Mouse (Mus musculus): ENCODE measurements around the gene Ranbp3.

The Ranbp3 gene

DNA sequence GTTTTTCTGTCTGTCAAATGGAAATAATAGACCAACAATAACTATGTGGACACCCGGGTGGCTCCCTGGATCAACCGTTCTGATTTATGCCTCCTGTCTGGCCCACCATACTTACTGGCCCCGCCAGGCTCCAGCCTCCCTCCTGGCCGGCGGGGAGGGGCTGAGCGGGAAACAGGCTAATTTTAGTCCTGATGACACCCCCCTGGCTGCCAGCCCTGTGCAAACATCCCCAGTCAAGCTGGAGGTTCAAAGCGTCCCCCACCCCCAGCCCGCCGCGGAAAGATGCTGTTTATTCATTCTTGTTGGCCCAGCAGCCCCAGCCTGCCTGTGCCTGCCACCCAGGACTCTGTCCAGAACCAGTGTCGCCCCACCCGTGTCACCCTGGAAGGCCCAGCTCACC lies 55.0 kb downstream of the Ranbp3 start:
- DNase-seq: no peak

DNA sequence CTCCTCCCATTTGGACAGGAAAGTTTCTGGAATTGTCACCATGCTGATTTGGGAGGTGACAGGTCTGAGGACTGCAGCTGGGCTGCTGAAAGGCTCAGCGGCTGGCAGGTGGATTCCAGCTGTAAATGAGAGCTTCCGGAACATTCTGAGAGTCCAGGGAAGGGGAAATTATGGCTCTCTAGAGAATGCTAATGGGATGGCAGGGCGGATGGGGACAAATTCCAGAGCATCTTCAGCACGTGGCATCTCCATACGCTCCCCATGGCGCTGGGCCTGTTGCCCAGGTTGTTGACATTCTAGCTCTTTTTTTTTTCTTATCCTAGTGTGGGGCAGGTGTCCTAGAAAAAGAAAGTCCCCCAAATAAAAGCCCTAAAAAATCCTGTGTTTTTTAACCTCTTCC lies 56.1 kb downstream of the Ranbp3 start:
- DNase-seq: peak; percentile 48

DNA sequence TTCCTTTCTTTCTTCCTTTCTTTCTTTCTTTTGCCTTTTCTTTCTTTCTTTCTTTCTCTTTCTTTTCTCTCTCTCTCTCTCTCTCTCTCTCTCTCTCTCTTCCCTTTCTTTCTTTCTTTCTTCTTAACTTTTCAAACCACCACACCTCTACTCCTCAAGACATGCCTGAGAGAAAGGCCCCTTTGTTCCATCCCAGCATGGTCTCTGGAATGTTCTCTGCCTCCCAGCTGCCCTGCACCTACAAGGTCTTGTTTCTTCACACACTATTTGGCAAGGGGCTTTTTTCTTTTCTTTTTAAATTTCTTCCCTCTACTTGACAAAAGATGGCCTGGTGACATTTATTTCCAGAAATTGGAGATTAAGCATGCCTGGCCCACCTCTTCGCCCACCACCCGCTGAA lies 56.6 kb downstream of the Ranbp3 start:
- no peak for DNase-seq

DNA sequence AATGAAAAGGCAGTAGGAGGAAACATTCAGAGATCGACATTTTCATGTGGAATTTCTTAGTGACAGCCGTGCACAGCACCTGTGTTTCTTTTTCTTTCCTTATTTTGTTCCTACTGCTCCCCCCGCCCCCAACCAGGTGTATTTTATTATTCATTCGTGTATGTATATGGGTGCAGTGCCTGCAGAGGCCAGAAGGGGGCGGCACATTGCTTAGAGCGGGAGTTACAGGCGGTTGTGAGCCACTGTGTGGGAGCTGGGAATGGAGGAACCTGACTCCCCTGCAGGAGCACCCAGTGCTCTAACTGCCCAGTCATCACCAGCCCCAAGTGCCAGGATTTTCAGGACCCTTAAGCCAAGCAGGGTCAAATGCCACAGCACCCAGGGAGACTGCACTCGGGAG lies 63.4 kb downstream of the Ranbp3 start:
- DNase-seq: no peak

DNA sequence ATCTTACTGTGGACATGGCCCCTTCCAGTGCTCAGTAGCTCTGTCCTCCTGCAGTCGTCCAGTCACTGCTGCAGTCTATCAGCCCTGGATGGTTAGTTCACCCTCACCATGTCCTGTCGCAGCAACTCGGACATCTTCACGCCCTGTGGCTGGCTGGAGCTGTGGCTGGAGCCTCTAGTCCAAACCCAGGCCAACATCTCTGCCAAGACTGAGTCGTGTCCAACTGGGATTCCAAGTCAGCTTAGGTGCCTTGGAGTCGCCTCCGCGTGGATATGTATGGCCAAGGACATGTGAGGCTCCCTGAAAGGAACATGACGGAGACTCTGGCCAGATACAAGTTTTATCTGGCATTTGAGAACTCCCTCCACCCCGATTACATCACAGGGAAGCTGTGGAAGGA lies 65.1 kb downstream of the Ranbp3 start:
- no peak for DNase-seq

DNA sequence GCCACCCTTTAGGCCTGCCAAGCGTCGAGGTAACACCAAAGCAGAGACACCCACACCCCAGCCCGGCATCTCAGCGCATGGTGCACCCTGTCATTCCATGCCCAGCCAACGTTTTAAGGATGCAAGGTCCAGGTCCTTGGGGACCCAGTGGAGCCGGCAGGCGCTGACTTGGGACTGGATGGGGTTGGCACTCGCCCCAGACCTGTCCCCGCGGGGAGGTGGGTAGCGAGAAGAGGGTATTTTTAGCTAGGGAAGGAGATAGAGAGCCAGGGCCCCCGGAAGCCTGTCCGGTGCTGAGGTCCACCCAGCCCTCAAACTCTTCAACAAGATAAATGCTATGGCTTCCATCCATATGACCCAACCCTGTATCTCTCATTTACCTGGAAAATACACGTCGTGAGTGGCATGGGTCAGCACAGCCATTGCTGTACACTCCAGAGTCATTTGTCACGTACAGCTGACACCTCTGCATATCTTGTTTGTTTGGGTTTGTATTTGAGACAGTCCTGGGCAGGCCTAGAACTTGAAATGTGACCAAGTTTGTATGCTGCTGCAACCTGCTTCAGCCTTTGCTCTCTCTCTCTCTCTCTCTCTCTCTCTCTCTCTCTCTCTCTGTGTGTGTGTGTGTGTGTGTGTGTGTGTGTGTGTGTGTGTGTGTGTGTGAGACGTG lies 67.2 kb downstream of the Ranbp3 start:
- no peak for DNase-seq

DNA sequence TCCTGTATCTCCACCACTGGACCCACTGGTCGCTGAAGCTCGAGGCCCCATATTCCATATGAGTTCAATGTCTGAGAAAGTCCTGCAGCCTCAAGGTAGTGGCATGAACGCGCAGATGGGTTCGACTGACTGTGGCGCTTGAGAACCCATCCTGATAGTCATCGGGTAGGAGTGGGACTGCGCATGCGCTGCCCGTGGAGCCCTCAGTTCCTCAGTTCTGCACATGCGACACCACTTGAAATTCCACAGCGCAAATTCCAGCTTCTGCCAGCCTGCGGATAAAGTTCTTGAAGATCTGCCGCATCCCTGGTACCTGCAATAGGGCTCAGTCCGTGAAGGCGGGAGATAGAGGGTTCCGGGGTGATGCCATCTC lies 67.7 kb downstream of the Ranbp3 start:
- no peak for DNase-seq

DNA sequence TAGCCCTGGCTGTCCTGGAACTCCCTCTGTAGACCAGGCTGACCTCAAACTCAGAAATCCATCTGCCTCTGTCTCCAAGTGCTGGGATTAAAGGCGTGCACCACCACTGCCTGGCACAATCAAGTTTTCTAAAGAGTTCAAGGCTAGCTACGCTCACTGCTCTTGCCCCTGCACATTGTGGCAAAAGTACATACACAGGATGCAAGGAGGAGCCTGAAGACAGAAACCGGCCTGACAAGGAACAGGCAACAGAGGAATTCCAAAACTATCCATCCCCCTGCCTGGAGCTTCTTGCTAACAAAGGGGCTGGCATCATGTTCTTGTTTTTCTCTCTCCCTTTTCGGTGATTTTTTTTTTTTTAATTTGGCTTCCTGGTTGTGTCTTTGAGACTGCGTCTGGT lies 71.1 kb downstream of the Ranbp3 start:
- no peak for DNase-seq

DNA sequence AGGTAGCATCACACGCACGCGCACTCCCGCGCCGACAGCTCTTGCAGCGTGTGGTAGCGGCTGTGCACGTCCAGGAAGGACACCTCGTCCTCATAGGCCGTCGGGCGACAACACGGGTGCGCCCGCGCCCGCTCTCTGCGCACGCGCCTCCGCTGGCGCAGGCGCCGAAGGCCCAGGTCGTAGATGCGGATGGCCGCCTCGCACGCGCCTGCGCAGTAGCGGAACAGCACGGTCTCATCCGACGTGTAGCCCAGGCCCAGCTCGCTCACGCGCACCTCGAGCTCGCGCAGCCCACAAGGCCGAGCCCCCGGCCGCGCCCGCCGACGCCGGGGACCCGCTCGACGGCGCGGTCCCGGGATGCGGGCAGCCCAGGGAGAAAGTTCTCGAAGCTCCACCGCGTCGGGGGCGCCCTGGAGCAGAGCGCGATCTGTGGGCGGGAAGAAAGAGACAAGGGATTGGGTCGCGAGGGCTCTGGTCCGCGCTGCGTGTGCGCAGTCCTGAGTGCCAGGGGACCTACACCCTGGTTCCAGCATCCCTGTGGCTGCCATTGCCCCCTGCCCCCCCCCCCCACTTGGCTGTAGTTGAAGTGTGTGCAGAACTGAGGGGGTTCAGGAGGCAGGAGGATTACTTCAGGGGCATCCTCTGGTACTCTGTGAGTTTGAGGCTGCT lies 78.4 kb downstream of the Ranbp3 start:
- no peak for DNase-seq

DNA sequence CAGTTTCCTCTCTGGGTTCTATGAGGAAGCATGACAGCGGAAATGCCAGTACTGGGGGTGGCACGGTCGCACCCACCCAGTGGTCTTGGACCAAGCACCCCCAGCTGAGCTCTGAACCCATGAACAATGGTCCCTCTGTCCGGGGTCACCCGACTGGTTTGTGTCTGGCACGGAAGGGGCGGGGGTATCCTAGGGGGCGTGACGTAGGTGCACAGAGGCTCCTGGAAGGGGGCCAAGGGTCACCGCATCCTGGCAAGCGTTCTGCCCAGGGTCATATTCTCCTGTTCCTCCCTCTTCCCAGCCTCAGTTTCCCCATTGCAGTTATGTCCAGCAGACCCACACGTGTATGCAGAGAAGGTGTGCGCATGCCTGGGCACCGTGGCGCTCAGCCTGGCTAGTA lies 80.4 kb downstream of the Ranbp3 start:
- no peak for DNase-seq

DNA sequence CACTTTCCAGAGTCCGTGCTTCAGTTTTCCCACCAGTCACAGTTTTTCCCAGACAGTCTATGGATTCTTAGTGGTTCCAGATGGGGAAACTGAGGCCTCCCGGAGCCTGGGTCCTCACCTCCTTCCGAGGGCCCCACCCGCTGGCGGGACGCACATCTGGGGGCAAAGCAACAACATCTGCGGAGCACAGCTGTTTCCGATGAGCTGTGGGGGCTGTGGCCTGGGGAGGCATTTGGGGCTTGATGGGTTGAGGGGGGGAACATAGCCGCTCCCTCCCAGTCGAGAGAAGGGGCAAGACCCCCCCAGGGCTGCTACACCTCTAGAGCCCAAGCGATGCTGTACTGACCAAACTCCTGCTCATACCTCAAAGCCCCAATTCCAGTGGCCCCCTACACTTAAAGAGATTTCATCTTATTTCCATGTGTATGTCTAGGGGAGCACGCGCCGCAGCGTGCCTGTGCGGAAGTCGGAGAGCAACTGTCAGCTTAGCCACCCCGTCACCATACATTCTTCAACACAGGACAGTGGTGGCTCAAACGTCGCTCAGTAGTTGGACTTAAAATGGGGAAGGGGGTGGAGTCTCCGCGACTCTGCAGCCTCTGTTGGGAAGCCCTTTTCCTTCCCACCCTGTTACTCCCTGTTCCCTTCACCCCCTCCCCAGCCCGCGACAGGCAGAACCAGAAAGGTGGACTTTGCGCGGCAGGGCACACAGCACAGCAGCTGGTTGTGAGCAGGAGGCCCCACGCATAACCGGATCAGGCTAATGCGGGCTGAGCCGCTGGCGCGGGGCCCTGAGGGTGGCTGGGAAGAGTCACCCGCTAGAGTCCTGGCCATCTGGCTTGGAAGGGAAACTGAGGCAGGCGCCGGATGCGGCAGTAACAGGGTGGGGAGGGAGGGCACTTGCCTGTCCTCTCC lies 81.4 kb downstream of the Ranbp3 start:
- DNase-seq: no peak

DNA sequence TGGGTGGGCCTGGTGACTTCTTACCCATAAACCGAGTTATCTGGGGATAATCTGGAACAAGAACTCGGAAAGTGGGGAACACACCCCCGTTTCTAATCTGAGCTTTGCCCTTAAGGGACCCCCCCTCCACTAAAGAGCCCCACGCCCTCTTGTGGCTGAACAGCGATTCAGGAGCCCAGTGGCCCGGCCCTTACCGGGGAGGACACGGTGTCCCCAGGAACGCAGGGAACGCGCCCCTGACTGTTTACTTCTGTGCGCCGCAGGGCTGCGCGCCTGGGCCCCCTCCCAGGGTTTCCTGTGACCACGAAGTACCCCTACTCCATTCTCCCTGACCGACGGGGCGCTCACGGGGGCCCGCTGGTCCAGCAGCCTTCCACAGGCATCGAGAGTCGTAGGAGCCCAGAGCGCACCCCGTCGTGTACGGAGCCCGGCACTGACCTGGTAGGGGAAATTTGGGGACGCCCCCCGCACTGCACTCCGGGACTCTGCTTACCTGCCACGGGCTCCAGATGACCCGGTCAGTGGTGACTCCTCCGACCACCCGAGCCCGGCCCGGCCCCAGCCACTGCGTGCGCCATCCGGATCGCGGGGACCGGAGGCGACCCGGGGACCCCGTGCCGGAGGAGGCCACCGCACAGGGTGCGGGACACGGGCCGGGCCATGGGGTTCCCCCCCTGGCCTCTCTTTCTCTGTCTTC lies 83.8 kb downstream of the Ranbp3 start:
- no peak for DNase-seq

DNA sequence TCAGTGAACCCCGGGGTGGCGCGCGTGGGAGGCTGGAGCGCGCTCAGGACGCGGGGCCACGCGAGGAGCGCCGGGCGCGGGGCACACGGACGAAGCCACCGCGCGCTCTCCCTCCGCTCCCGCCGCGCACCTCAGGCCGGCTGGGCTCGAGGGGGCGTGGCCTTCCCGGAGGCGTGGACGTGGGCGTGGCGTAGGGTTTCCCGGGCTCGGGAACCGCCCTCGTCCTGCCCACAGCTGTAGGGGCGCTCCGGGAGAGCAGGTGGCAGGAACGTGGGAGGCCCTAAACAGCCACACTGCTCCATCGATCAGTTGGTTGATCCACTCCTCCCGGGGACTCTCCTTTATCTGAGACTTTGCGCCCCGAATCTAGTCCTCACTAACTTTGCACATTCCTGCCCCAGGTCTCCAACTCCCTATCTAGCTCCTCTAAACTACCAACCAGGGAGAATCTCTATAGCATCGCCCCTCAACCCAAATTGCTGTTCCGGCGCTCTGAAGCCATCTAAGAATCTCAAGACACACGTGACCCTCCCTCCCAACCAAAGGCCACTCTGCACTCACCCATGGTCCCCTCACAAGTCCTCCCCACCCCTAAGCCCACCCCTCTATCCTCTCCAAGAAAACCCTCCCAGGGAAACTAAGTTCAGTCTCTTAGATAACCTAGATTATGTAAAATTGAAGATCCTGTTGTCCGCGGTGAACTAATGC lies 84.5 kb downstream of the Ranbp3 start, which contains the start of gene Nrtn:
Nrtn (minus strand) TSS at position 115 of the 708 bp plus-strand sequence.
- peak; percentile 39 for DNase-seq

DNA sequence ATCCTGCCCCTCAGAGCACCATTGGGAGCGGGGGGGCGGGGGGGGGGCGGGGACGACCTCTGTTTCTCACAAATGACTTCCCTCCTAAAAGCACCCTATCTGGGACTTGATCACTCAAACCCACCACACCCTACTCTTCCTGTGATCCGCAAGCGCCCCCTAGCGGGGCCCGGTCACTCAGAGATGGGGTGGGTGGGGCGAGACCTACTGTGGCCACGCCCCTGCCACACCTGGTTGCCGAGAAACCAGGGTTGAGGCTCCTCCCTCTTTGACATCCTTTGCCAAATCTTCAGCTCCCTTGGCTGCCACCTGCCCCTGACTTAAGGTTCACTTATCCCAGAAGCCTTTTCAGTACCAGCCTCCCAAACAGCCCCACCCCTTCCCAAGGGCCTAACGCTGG lies 85.0 kb downstream of the Ranbp3 start:
- DNase-seq: peak; percentile 72

DNA sequence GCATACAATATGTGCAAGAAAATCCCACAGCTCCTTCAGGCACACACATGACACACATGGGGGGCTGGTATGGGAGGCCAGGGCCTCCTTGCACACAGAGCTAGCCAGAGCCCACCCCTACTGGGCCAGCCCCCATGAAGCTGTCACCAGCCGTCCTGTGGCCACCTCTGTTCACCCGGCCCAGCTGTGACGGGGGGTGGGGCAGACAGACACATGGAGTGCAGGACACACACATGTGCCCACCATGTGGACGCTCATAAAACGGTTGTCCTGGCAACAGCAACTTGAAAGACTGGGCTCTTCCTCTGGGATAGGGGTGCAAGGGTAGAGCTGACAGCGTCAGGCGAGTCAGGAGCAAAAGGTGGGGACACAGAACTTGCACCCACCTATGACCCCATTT lies 86.2 kb downstream of the Ranbp3 start:
- peak; percentile 50 for DNase-seq

DNA sequence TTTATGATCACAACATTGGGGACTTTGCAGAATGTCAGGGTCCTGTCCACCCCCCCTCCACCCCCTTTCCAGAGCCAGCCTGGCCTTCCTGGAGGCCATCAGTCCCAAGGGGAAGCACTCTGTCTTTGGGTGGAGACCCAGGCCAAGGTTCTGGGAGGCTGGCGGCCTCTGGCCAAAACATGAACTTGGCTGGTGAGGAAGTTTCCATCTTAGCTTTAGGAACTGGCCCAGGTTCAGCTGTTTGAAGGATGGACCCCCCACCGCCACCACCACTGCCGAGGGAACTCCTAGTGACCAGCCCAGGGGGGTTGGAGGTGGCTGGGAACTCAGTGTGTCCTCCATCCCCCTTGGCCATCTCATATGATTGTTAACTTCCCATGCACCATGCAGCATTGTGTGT lies 88.0 kb downstream of the Ranbp3 start:
- DNase-seq: peak; percentile 69
